Mouse (Mus musculus): Measurements from ENCODE around the gene Dnttip2. TPM values are rescaled to one million over a fixed set of nuclear protein-coding genes. Genes with fewer than 3 reads are reported as not detected.

Dnttip2 gene
- polyA plus RNA-seq, 1 experiment from 2014 or later = 39.2 TPM

DNA sequence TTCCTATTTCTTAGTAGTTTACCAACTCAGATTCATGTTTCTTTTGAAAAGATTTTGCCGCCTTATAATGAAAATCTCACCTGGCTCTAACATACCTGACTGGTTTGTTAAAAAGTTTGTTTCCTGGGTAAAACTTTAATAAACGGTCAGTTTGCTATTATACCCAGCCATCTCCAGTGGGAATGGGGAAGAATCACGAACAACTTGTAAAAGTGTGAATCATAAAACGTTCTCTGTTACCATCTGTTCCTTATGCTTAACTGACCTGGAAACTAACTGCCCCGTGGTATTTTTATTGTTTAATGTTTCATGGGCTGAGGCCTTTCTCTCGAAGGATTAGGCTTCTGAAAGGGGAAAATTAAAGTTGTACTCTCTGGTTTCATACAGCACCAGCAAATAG, 29.4 kb upstream of the Dnttip2 start:
- peak overlapping the region; percentile 15; the same call in 1 of the 2 replicates for H3K4me2 ChIP-seq (replicated peaks; ENCODE audit: low read depth)
- DNase-seq (ENCODE audit: low spot score) (no peak), ATAC-seq (ENCODE audit: low FRiP score, low TSS enrichment) (no peak)
- no peaks in the 10 kb centered on the region for H3K9me3 ChIP-seq (ENCODE audit: control insufficient read depth, low read length)
- H3K36me3 ChIP-seq (ENCODE audit: control insufficient read depth, insufficient read depth, low read length) = no peaks in the 10 kb centered on the region
- WGBS = 43% methylated on average over 6 of the region's 6 CpGs
- no peak overlapping the region for H3K27ac ChIP-seq (replicated peaks)
- no peaks in the 10 kb centered on the region for H3K27me3 ChIP-seq (ENCODE audit: control insufficient read depth, insufficient read depth, low read length)
- no peak overlapping the region for H3K9ac ChIP-seq (ENCODE audit: low read length)
- H3K4me3 ChIP-seq (ENCODE audit: low read depth, low read length) = peak overlapping the region; percentile 90; the same call in 1 of the 2 replicates
- peaks cover 2% of the 10 kb centered on the region; the same call in 1 of the 2 replicates for H3K4me1 ChIP-seq (replicated peaks; ENCODE audit: control insufficient read depth, insufficient read depth)
- TF ChIP-seq CTCF (IDR thresholded peaks at IDR 0.05; ENCODE audit: low read depth) (no peak), EP300 (optimal IDR thresholded peaks at IDR 0.05) (no peak)

- H3K9ac ChIP-seq (ENCODE audit: low read length) = peak within 1 kb of the TSS; percentile 91
- H3K4me2 ChIP-seq (replicated peaks; ENCODE audit: low read depth) = peak within 1 kb of the TSS; percentile 78
- no peaks in the 10 kb centered on the region for H3K36me3 ChIP-seq (ENCODE audit: control insufficient read depth, insufficient read depth, low read length)
- under 1% methylated on average over 57 of the region's 90 CpGs for WGBS
- DNase-seq (ENCODE audit: low spot score) = peak; percentile 93
- H3K4me1 ChIP-seq (replicated peaks; ENCODE audit: control insufficient read depth, insufficient read depth) = peaks cover 2% of the 10 kb centered on the region; the same call in 1 of the 2 replicates
- H3K27me3 ChIP-seq (ENCODE audit: control insufficient read depth, insufficient read depth, low read length) = no peaks in the 10 kb centered on the region
- peak within 1 kb of the TSS; percentile 96 for H3K27ac ChIP-seq (replicated peaks)
- peak within 1 kb of the TSS; percentile 90 for H3K4me3 ChIP-seq (ENCODE audit: low read depth, low read length)
- ATAC-seq (ENCODE audit: low FRiP score, low TSS enrichment) = peak; percentile 96
- H3K9me3 ChIP-seq (ENCODE audit: control insufficient read depth, low read length) = no peaks in the 10 kb centered on the region
- no peak for TF ChIP-seq EP300 (optimal IDR thresholded peaks at IDR 0.05)
- TF ChIP-seq CTCF (IDR thresholded peaks at IDR 0.05; ENCODE audit: low read depth) = peak; percentile 58
These were observed 28.8 kb upstream of the Dnttip2 start, which contains the start of gene Gclm for GRCm38 (mm10) chr3:122245215-122245877. Gclm (plus strand) TSS chr3:122245557.

DNA sequence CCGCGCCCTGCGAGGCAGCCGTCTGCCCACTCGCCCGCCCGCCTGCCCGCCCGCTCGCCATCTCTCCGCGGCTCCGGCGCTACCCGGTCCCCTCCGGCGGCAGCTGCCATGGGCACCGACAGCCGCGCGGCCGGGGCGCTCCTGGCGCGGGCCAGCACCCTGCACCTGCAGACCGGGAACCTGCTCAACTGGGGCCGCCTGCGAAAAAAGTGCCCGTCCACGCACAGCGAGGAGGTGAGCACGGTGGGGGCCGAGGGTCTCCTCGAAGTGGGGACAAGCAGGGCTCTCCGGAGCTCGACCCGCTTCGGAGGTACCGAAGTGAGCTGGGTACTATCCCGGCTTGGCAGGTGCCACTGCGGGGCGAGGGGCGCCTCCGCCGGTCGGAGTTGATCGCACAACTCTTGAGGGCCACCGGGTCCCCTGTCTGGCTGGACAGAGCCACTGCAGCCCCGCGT, 28.3 kb upstream of the Dnttip2 start:
- Histone ChIP-seq H3K27ac (replicated peaks) (peak overlapping the region; percentile 96), H3K9me3 (ENCODE audit: control insufficient read depth, low read length) (no peaks in the 10 kb centered on the region), H3K4me3 (ENCODE audit: low read depth, low read length) (peak overlapping the region; percentile 90), H3K4me2 (replicated peaks; ENCODE audit: low read depth) (peak overlapping the region; percentile 78), H3K9ac (ENCODE audit: low read length) (peak overlapping the region; percentile 91), H3K27me3 (ENCODE audit: control insufficient read depth, insufficient read depth, low read length) (no peaks in the 10 kb centered on the region), H3K36me3 (ENCODE audit: control insufficient read depth, insufficient read depth, low read length) (no peaks in the 10 kb centered on the region), H3K4me1 (replicated peaks; ENCODE audit: control insufficient read depth, insufficient read depth) (peaks cover 2% of the 10 kb centered on the region; the same call in 1 of the 2 replicates)
- no peak for TF ChIP-seq EP300 (optimal IDR thresholded peaks at IDR 0.05)
- TF ChIP-seq CTCF (IDR thresholded peaks at IDR 0.05; ENCODE audit: low read depth) = peak; percentile 57
- DNase-seq (ENCODE audit: low spot score) = peak; percentile 68
- ATAC-seq (ENCODE audit: low FRiP score, low TSS enrichment) = peak; percentile 31
- WGBS = under 1% methylated on average over 43 of the region's 50 CpGs

GRCm38 (mm10) chr3:122246406-122246805, 27.8 kb upstream of the Dnttip2 start:
- Histone ChIP-seq H3K4me2 (replicated peaks; ENCODE audit: low read depth) (peak overlapping the region; percentile 78), H3K4me3 (ENCODE audit: low read depth, low read length) (peak overlapping the region; percentile 90), H3K36me3 (ENCODE audit: control insufficient read depth, insufficient read depth, low read length) (no peaks in the 10 kb centered on the region), H3K9ac (ENCODE audit: low read length) (peak overlapping the region; percentile 91), H3K4me1 (replicated peaks; ENCODE audit: control insufficient read depth, insufficient read depth) (peaks cover 2% of the 10 kb centered on the region; the same call in 1 of the 2 replicates), H3K27ac (replicated peaks) (peak overlapping the region; percentile 96), H3K27me3 (ENCODE audit: control insufficient read depth, insufficient read depth, low read length) (no peaks in the 10 kb centered on the region), H3K9me3 (ENCODE audit: control insufficient read depth, low read length) (no peaks in the 10 kb centered on the region)
- TF ChIP-seq EP300 (optimal IDR thresholded peaks at IDR 0.05) (no peak), CTCF (IDR thresholded peaks at IDR 0.05; ENCODE audit: low read depth) (no peak)
- 24% methylated on average over 6 of the region's 6 CpGs for WGBS
- ATAC-seq (ENCODE audit: low FRiP score, low TSS enrichment) = no peak
- no peak for DNase-seq (ENCODE audit: low spot score)

GRCm38 (mm10) chr3:122246986-122247767, 27.0 kb upstream of the Dnttip2 start:
- H3K36me3 ChIP-seq (ENCODE audit: control insufficient read depth, insufficient read depth, low read length) = no peaks in the 10 kb centered on the region
- WGBS = 45% methylated on average over 12 of the region's 12 CpGs
- ATAC-seq (ENCODE audit: low FRiP score, low TSS enrichment) = no peak
- H3K4me1 ChIP-seq (replicated peaks; ENCODE audit: control insufficient read depth, insufficient read depth) = peaks cover 2% of the 10 kb centered on the region; the same call in 1 of the 2 replicates
- no peaks in the 10 kb centered on the region for H3K9me3 ChIP-seq (ENCODE audit: control insufficient read depth, low read length)
- H3K4me2 ChIP-seq (replicated peaks; ENCODE audit: low read depth) = peak overlapping the region; percentile 78
- no peaks in the 10 kb centered on the region for H3K27me3 ChIP-seq (ENCODE audit: control insufficient read depth, insufficient read depth, low read length)
- TF ChIP-seq CTCF (IDR thresholded peaks at IDR 0.05; ENCODE audit: low read depth) (no peak), EP300 (optimal IDR thresholded peaks at IDR 0.05) (no peak)
- peak; percentile 35 for DNase-seq (ENCODE audit: low spot score)
- H3K9ac ChIP-seq (ENCODE audit: low read length) = peak overlapping the region; percentile 54
- H3K27ac ChIP-seq (replicated peaks) = peak overlapping the region; percentile 45; the same call in 1 of the 2 replicates
- peak overlapping the region; percentile 90 for H3K4me3 ChIP-seq (ENCODE audit: low read depth, low read length)

All from stomach, postnatal 0 days (tissue).